32 mouse cellular contexts compared by ENCODE assay signal in genomic region chr6:144908646-144909045, GRCm38 (mm10).
DNase-seq lines count a peak whose midpoint lies in the region; ATAC-seq and TF ChIP-seq lines count a peak whose summit lies in the region.
"Had no signal": no experiment of that assay in that cellular context is flagged by ENCODE, and none has a peak within 500 bp of the region (broad histone marks: within the 10 kb centered on the region; RNA-seq: fewer than 3 reads in every experiment).

No protein-coding gene starts in this region.

- H3K27me3 ChIP-seq in kidney, postnatal 0 days (ENCODE audit: insufficient read depth, low read length), result no peaks in the 10 kb centered on the region
- H3K27me3 ChIP-seq in kidney, embryonic 14.5 days (ENCODE audit: control insufficient read depth, insufficient read depth, low read length), result no peaks in the 10 kb centered on the region
- H3K27me3 ChIP-seq in lung, postnatal 0 days (replicated peaks; ENCODE audit: insufficient read depth, low read length), result no peaks in the 10 kb centered on the region
- H3K27me3 ChIP-seq: heart, embryonic 15.5 days; midbrain, embryonic 13.5 days; neural tube, embryonic 13.5 days had no signal

- no peak for ATAC-seq in CD4-positive, CD25-positive, alpha-beta regulatory T cell, adult 4 months
- ATAC-seq in kidney, postnatal 0 days (replicated peaks; ENCODE audit: low FRiP score, low read depth), result no peak
- no peak for ATAC-seq in kidney, embryonic 14.5 days (ENCODE audit: low FRiP score, low TSS enrichment)
- no peak for ATAC-seq in lung, postnatal 0 days
- ATAC-seq: activated CD4-positive, CD25-positive, alpha-beta regulatory T cell, adult 4 months; midbrain, embryonic 13.5 days had no signal

- DNase-seq in CD4-positive, CD25-positive, alpha-beta regulatory T cell, adult 2 months (ENCODE audit: low read depth, low spot score), result peak; percentile 24
- no peak for DNase-seq in kidney, postnatal 0 days (ENCODE audit: low spot score)
- DNase-seq in lung, postnatal 0 days (ENCODE audit: low spot score), result no peak
- no peak for DNase-seq in lung, adult 18-20 months
- DNase-seq in induced T-regulatory cell, adult 2 months (ENCODE audit: low read depth), result peak; percentile 32
- no peak for DNase-seq in cerebellum, adult 11 months
- DNase-seq: adrenal gland, adult 2 months; adrenal gland, postnatal 36 days; cerebellum, adult 8-10 months; cerebellum, postnatal 25 days; heart, postnatal 36 days; kidney, adult 8-10 months; kidney, postnatal 14 days; left cerebral cortex, postnatal 4 days; lung, postnatal 4 days; right cerebral cortex, postnatal 4 days; thymus, adult 18-20 months; thymus, postnatal 25 days had no signal

- no peaks in the 10 kb centered on the region for H3K36me3 ChIP-seq in kidney, postnatal 0 days (ENCODE audit: insufficient read depth, low read length)
- no peaks in the 10 kb centered on the region for H3K36me3 ChIP-seq in kidney, embryonic 14.5 days (ENCODE audit: control insufficient read depth, insufficient read depth, low read length)
- no peaks in the 10 kb centered on the region for H3K36me3 ChIP-seq in lung, postnatal 0 days (ENCODE audit: insufficient read depth, low read length)
- H3K36me3 ChIP-seq: embryonic facial prominence, embryonic 10.5 days; embryonic facial prominence, embryonic 15.5 days; forebrain, embryonic 12.5 days; heart, embryonic 10.5 days; heart, embryonic 15.5 days; hindbrain, embryonic 13.5 days; liver, embryonic 15.5 days; midbrain, embryonic 13.5 days; neural tube, embryonic 13.5 days had no signal

- H3K4me2 ChIP-seq in kidney, postnatal 0 days (ENCODE audit: low read length), result no peak overlapping the region
- no peak overlapping the region for H3K4me2 ChIP-seq in kidney, embryonic 14.5 days (replicated peaks; ENCODE audit: low read depth, low read length)
- H3K4me2 ChIP-seq in lung, postnatal 0 days (replicated peaks; ENCODE audit: low read depth, low read length), result no peak overlapping the region
- H3K4me2 ChIP-seq: embryonic facial prominence, embryonic 15.5 days; forebrain, embryonic 12.5 days; heart, embryonic 15.5 days; hindbrain, embryonic 13.5 days; liver, embryonic 15.5 days; midbrain, embryonic 13.5 days; neural tube, embryonic 13.5 days had no signal

- H3K4me1 ChIP-seq in kidney, postnatal 0 days (replicated peaks; ENCODE audit: insufficient read depth, low read length), result no peaks in the 10 kb centered on the region
- no peaks in the 10 kb centered on the region for H3K4me1 ChIP-seq in kidney, embryonic 14.5 days (ENCODE audit: control insufficient read depth, insufficient read depth, low read length)
- H3K4me1 ChIP-seq in lung, postnatal 0 days (ENCODE audit: insufficient read depth, low read depth, low read length), result no peaks in the 10 kb centered on the region
- H3K4me1 ChIP-seq: embryonic facial prominence, embryonic 15.5 days; forebrain, embryonic 12.5 days; heart, embryonic 15.5 days; liver, embryonic 15.5 days; megakaryocyte, embryonic 14.5 days; midbrain, embryonic 13.5 days; neural tube, embryonic 13.5 days had no signal

- TF ChIP-seq CTCF in kidney, postnatal 0 days (IDR thresholded peaks at IDR 0.05; ENCODE audit: low read depth), result peak; percentile 26; the same call in 1 of the 2 replicates
- TF ChIP-seq CTCF in lung, postnatal 0 days (IDR thresholded peaks at IDR 0.05), result peak; percentile 25; the same call in 1 of the 2 replicates

- H3K27ac ChIP-seq in kidney, postnatal 0 days, result no peak overlapping the region
- no peak overlapping the region for H3K27ac ChIP-seq in kidney, embryonic 14.5 days (ENCODE audit: low read depth, low read length)
- H3K27ac ChIP-seq in lung, postnatal 0 days (ENCODE audit: low read length), result no peak overlapping the region
- H3K27ac ChIP-seq: embryonic facial prominence, embryonic 10.5 days; embryonic facial prominence, embryonic 15.5 days; forebrain, embryonic 12.5 days; heart, embryonic 10.5 days; heart, embryonic 15.5 days; hindbrain, embryonic 13.5 days; liver, embryonic 15.5 days; midbrain, embryonic 13.5 days; neural tube, embryonic 13.5 days; stomach, postnatal 0 days had no signal

- H3K9ac ChIP-seq in kidney, postnatal 0 days (ENCODE audit: low read depth, low read length), result no peak overlapping the region
- no peak overlapping the region for H3K9ac ChIP-seq in kidney, embryonic 14.5 days (ENCODE audit: low read depth, low read length)
- H3K9ac ChIP-seq in lung, postnatal 0 days (replicated peaks; ENCODE audit: low read depth), result no peak overlapping the region
- H3K9ac ChIP-seq: embryonic facial prominence, embryonic 15.5 days; forebrain, embryonic 12.5 days; heart, embryonic 15.5 days; hindbrain, embryonic 13.5 days; liver, embryonic 15.5 days; midbrain, embryonic 13.5 days; neural tube, embryonic 13.5 days had no signal

- no peak overlapping the region for H3K4me3 ChIP-seq in kidney, postnatal 0 days (replicated peaks; ENCODE audit: low read depth, low read length)
- H3K4me3 ChIP-seq in kidney, embryonic 14.5 days (ENCODE audit: low read length), result no peak overlapping the region
- no peak overlapping the region for H3K4me3 ChIP-seq in lung, postnatal 0 days (ENCODE audit: low read depth, low read length)
- H3K4me3 ChIP-seq: embryonic facial prominence, embryonic 10.5 days; embryonic facial prominence, embryonic 15.5 days; forebrain, embryonic 12.5 days; heart, embryonic 10.5 days; heart, embryonic 15.5 days; hindbrain, embryonic 13.5 days; liver, embryonic 15.5 days; megakaryocyte, embryonic 14.5 days; midbrain, embryonic 13.5 days; neural tube, embryonic 13.5 days had no signal

- TF ChIP-seq EP300 in lung, postnatal 0 days (IDR thresholded peaks at IDR 0.05), result no peak

- H3K9me3 ChIP-seq in kidney, postnatal 0 days (replicated peaks; ENCODE audit: low read length), result no peaks in the 10 kb centered on the region
- no peaks in the 10 kb centered on the region for H3K9me3 ChIP-seq in kidney, embryonic 14.5 days (ENCODE audit: control insufficient read depth, low read length)
- H3K9me3 ChIP-seq in lung, postnatal 0 days (ENCODE audit: low read length), result no peaks in the 10 kb centered on the region
- H3K9me3 ChIP-seq: embryonic facial prominence, embryonic 10.5 days; embryonic facial prominence, embryonic 15.5 days; forebrain, embryonic 12.5 days; heart, embryonic 10.5 days; heart, embryonic 15.5 days; hindbrain, embryonic 13.5 days; liver, embryonic 15.5 days; midbrain, embryonic 13.5 days; neural tube, embryonic 13.5 days had no signal

- WGBS in kidney, postnatal 0 days, result 94% methylated on average over 11 of the region's 11 CpGs
- 93% methylated on average over 11 of the region's 11 CpGs for WGBS in kidney, embryonic 14.5 days
- 92% methylated on average over 11 of the region's 11 CpGs for WGBS in lung, postnatal 0 days

Comparison
In these comparisons a context has a peak if more than half of its experiments do, and no peak if none do; other contexts are left out.
1. DNase-seq: peak in CD4-positive, CD25-positive, alpha-beta regulatory T cell, adult 2 months (single experiment) and induced T-regulatory cell, adult 2 months (single experiment); none in kidney, postnatal 0 days (single experiment), lung, postnatal 0 days (single experiment), lung, adult 18-20 months (0 of 2) and cerebellum, adult 11 months (single experiment).